Mouse (Mus musculus): ENCODE results near the gene Gtf2e1.
A peak's percentile ranks its signal among the peaks of the same experiment; 100 is the strongest.

Gene Gtf2e1

GRCm38 (mm10) chr16:37539611-37540580, at the start of gene Gtf2e1, which contains the start of gene Rabl3:
TSS of gene Gtf2e1 (minus strand) at chr16:37539789.
TSS of gene Rabl3 (plus strand) at chr16:37539885.
- peak; percentile 91 for DNase-seq (ENCODE audit: low spot score)

DNA sequence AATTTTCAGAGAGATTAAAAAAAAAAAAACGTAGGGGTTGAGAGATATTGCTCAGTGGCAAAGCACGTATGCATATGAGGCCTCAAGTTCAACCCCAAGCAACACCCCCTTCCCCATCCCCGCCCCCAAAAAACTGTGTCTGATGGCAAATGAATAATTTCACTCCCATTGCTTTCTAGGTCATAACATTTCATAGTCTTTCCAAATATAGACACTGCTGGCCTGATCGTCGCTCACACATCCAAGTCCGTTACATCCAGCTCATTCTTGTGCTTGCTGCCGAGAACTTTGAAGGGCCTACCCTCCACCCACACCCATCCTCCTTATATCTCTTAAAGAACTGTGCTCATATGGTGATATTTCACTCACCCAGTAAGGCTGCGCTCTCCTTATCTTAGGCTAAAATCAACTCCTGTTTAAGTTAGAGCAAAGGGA, 45.6 kb upstream of the Gtf2e1 start:
- no peak for DNase-seq (ENCODE audit: low spot score)

DNA sequence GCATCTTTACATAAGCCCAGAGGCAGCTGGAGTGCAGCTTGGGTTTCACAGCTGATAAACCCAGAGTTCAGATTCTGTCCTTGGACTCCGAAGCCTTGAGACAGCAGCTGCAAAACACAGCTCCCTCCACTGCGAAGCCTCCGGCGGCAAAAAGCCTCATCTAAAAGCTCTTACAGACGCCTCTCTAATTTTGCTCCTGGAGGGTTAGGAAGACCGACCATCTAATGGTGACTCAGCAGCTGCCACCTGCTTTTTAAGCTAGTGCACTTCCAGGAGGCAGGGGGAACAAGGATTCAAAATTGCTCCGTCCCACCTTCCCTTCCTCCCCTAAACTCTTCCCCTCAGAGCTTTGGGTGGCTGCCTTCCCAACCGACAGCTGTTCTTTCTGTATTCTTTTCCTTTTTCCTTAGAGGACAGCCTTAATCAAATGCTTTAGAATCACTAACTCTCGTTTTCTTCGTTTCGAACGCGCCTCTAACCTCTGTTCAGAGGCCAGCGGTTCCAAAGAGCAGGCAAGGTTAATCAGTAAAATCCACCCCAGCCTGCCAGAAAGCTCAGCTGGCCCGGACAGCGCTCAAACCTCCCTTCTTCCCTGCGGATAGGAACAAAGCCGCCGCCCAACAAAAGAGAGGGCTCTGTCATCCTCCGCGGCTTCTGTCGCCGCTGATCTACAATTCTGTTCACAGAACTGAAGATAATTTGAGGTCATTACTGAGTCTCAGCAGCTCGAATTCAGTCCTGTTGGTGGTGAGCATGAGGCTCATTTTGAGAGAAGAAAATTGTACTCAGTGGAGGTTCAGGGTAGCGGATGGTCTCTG, 44.8 kb upstream of the Gtf2e1 start:
- no peak for DNase-seq (ENCODE audit: low spot score)

DNA sequence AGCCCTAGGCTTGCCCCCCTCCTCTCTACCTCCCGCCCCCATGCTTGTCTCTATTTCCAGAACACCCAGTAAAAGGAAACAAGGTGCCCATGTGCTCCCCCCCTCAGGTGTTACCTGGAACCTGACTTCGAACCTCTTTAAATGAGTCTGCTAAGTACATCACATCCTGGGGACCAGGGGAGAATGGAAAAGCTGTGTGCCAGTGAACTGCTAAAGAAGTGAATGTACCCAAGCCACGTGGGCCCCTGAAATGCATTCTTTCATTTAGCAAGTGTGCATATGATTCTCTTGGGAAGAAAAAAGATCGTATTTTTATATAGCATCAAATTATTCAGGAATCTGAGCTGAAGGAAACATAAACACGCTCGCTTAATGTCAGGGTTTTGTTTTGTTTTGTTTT, 44.2 kb upstream of the Gtf2e1 start:
- DNase-seq (ENCODE audit: low spot score): no peak

GRCm38 (mm10) chr16:37583306-37583705, 43.7 kb upstream of the Gtf2e1 start:
- DNase-seq (ENCODE audit: low spot score): no peak

- no peak for DNase-seq (ENCODE audit: low spot score)
These were observed 42.3 kb upstream of the Gtf2e1 start for GRCm38 (mm10) chr16:37581901-37582300.

DNA sequence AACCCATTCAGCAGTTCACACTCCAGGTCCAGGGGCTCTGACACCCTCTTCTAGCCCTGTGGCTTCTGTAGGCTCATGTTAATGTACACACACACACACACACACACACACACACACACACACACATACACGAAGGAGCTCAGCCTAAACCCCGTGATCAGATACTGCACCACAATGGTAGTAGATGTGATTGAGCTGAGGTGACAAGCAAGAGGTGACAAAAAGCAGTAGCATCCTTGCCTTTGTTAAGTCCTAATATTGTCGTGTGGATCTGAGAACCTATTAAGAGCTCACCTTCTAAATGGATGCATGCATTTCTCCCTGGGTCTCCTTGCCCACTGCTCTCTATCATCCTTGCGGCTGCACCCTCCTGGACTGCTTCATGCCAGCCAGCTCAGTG, 41.1 kb upstream of the Gtf2e1 start:
- DNase-seq (ENCODE audit: low spot score): no peak

DNA sequence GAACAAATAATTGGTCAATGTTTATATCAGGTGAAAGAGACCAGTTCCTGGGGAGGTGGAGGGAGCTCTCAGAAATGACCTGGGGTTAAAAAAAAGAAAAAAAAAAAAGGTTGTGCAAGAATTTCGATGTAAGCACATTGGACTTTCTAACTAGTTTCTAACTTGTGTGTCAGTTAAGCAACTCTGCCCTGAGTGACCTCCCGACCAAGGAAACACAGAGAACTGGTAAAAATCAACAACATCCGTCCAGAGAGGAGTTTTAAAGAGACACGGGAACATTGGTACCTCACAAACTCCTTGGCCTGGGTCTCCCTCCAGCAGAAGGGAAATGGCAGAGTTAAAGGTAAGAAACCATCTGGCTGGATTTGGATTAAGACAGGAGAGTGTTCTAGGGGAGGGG, 40.4 kb upstream of the Gtf2e1 start, which contains the start of gene Hgd:
Gene Hgd, plus strand, starts transcription at position 160 of the 400 bp plus-strand sequence.
- DNase-seq (ENCODE audit: low spot score): no peak

DNA sequence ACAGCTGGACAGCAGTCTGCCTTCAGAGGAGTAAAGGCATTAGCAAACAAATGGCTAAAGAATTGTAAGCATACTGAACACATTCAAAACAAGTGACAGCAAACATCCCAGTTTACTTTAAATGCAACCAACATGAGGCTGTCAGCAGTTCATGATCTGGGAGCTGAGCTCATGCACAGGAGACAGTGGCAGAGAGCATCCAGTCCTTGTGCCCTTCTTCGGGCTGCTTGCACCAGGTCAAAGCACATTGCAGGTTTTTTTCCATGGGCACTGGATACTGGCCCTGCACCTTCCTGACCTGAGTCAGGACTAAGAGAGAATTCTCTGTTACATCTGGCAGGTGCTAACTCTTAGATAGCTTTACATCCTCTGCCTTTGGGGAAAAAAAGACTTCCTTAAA, 40.0 kb upstream of the Gtf2e1 start:
- DNase-seq (ENCODE audit: low spot score): no peak

DNA sequence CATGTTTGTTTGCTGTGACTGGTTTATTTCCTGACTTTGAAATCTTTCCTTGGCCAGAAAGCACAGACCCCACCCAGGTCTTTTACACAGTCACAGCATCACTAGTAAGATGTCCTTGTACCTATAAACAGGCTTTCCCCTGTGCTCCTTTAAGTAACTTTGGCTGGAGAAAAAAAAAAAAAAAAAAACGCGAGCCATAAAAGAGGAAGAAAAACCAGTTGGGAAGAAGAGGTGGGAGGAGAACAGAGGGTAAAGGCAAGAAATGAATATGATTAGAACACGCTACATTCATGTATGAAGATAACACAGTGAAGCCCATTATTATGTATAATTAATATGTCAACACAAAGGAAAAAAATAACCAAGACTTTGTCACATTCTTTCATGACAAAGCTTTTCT, 35.7 kb upstream of the Gtf2e1 start:
- DNase-seq (ENCODE audit: low spot score): no peak

DNA sequence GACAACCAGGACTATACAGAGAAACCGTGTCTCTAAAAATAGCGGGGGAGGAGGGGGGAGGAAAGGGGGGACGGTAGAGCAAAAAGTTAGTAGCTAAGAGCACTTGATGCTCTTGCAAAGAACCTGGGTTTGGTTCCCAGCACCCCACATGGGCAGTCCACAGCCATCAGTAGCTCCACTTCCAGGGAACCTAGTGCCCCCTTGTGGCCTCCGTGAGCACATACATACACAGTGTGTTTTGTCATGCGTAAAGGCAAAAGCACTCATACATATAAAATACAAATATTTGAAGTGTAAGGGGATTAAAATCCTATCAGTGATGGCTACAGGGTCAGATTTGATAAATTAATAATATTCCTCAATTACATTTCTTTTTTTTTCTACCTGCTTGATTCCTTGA, 33.5 kb upstream of the Gtf2e1 start:
- no peak for DNase-seq (ENCODE audit: low spot score)

- DNase-seq (ENCODE audit: low spot score): no peak
These were observed 32.6 kb upstream of the Gtf2e1 start for GRCm38 (mm10) chr16:37572117-37572754.

DNA sequence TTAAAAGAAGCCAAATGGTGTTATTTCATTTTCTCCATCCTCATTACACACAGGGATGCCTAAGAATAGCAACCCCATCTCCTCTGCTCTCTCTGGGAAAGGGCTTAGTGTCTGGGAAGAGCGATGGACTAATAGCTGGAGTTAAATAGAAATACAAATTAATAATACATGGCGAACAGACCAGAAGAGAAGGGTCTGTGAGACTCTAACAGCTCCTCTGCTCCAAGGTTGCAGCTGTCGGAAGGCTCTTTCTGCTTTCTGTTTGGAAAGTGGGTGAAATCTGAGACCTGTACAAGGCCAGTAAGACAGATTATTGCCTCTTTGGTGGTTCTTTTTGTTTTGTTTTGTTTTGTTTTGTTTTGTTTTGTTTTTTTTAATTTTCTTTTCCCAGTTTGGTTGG, 32.0 kb upstream of the Gtf2e1 start:
- DNase-seq (ENCODE audit: low spot score): no peak

DNA sequence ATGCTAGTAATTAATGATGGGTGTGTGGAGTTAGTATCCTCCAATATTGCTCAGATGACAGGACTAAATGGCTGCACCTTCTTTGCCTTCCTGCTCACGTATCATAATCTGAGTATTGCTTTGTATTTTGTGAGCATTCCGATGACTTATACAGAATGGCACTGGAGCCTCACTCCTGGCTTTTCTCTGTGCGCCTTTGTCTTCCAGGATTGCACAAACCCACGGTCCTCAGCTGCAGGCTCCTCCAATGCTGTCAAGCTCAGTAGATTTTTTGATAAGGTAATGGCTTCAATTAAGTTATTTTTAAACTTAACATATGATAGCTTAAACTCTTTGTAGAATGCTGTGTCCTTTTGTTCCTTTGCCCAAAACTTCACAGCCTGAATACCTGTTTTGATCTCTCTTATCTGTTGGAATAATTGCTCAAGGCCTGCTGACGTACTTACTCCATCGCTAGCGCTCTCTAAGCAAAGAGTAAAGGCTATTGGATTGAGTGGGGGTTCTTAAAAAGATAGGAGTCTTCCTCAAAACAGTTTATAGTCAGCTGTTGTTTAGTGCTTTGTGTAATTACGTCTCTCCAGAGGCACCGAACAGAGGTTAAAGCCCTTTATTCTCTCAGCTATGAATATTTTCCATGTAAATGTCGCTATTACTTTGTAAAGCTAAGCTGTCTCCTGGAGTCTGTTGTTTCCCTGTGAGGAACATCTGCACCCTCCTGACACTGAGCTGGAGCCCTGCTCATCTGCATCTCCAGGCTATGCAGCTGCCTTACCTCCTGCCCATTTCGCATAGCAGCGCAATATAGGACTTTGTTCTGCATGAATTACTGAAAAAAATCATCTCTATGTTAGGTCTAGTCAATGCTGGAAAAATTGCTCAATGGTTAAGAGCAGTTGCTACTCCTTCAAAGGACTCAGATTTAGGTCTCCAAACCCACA, 27.8 kb upstream of the Gtf2e1 start:
- DNase-seq (ENCODE audit: low spot score): no peak

GRCm38 (mm10) chr16:37566107-37566506, 26.5 kb upstream of the Gtf2e1 start:
- no peak for DNase-seq (ENCODE audit: low spot score)

- no peak for DNase-seq (ENCODE audit: low spot score)
These were observed 25.5 kb upstream of the Gtf2e1 start for GRCm38 (mm10) chr16:37565117-37565516.

GRCm38 (mm10) chr16:37562961-37563360, 23.4 kb upstream of the Gtf2e1 start:
- no peak for DNase-seq (ENCODE audit: low spot score)

DNA sequence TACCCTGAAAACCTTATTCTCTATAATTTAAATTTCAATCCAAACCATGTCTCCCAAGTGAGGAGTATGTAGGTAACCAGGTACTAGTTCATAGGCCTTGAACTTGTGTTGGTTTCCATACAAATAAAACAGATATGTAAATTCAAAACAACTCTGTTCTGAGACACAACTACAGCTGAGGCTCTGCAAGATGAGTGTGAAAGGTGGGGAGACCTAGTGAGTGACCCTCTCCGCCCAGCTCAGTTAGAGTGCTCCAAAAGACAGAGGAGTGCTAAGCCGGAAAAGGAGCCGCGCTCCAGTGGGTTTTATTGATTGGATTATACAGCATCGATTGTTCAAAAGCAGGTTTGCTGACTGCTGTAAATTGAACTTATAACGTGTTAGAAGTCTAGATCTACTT, 22.8 kb upstream of the Gtf2e1 start:
- no peak for DNase-seq (ENCODE audit: low spot score)

DNA sequence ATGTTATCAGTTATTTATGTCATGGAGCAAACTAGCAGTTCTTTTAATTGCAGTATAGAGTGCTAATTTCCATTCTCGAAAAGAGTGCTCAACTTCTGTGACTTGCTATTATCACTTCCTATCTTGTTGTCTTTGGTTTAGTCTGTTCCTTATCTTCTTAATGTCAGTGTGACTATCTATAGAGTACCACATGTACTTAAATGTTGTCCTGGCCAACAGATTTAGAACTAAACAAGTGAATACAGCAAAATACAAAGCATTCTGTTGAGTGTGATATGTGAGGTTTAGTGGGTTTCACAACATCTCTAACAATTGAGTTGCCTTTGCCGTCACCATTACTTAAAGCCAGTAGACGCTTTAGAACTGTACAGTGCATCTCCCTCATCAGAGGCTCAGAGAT, 13.2 kb upstream of the Gtf2e1 start:
- no peak for DNase-seq (ENCODE audit: low spot score)

GRCm38 (mm10) chr16:37550981-37551380, 11.4 kb upstream of the Gtf2e1 start:
- no peak for DNase-seq (ENCODE audit: low spot score)

DNA sequence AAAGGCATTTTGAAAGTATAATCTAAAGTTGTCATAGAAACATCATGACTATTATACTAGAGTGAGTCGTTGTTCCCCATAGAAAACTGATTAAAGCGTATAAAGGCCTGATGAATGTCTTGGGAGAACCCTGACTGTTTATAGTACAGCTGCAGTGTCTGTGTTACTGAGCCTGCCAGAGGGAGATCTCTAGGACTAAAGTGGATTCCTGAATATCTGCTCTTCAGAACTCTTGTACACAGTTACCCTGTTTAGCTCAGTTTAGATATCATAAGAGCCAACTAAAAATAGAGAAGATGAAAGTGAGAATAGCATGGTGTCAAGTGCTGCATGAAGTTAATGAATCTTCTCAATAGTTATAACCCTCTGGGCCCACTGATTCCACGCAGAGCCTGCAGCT, 10.7 kb upstream of the Gtf2e1 start:
- no peak for DNase-seq (ENCODE audit: low spot score)

Data from spleen, adult 12 weeks (tissue).